Comparison of ENCODE assay signal across 10 mouse cellular contexts in the genomic region with DNA sequence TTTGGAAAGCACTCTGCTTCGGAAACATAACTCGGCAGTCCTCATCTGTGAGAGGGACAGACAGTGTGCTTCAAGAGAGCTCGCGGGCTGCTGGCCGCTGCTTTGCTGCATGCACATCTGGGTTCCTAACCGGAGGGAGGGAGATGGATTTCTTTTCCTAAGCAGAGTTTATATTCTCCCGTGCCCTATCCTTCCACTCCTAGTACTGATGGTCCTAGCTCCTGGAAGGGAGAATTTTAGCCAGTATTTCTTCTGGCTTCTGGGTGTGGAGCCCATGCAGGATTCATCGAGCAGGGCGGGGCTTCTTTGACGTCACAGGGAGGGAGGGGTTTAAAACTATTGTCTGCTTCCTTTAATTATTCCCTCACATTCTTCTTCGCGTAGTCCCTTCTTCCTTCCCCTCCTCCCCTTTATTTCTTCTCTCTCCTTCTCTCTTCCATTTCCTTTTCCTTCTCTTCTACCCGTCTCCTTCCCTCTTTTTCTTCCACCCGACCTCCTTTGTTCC.
DNase-seq lines count a peak whose midpoint lies in the region; ATAC-seq lines count a peak whose summit lies in the region.
"Had no signal": no experiment of that assay in that cellular context is flagged by ENCODE, and none has a peak within 500 bp of the region (broad histone marks: within the 10 kb centered on the region; RNA-seq: fewer than 3 reads in every experiment).

No protein-coding gene starts in this region.

- H3K4me1 ChIP-seq in kidney, embryonic 15.5 days = peaks cover 15% of the 10 kb centered on the region
- no peaks in the 10 kb centered on the region for H3K4me1 ChIP-seq in embryonic facial prominence, embryonic 14.5 days (ENCODE audit: control insufficient read depth, insufficient read depth, low read length)
- H3K4me1 ChIP-seq in intestine, embryonic 14.5 days (replicated peaks; ENCODE audit: control insufficient read depth, insufficient read depth, low read length) = no peaks in the 10 kb centered on the region
- no peaks in the 10 kb centered on the region for H3K4me1 ChIP-seq in neural tube, embryonic 14.5 days (ENCODE audit: control insufficient read depth, insufficient read depth, low read length)

- no peak for DNase-seq in kidney, postnatal 14 days
- peak; percentile 32 for DNase-seq in embryonic facial prominence, embryonic 14.5 days (ENCODE audit: low spot score)
- no peak for DNase-seq in intestine, embryonic 14.5 days (ENCODE audit: low spot score)
- DNase-seq in spleen, postnatal 10 days (ENCODE audit: low spot score in 2 of 2) = no peak
- no peak for DNase-seq in gastrocnemius, postnatal 4 days (ENCODE audit: low spot score in 2 of 2)
- no peak for DNase-seq in kidney, postnatal 10 days
- DNase-seq: kidney, adult 2 months had no signal

- no peaks in the 10 kb centered on the region for H3K27me3 ChIP-seq in kidney, embryonic 15.5 days
- no peaks in the 10 kb centered on the region for H3K27me3 ChIP-seq in embryonic facial prominence, embryonic 14.5 days (replicated peaks; ENCODE audit: control insufficient read depth, insufficient read depth, low read length)
- no peaks in the 10 kb centered on the region for H3K27me3 ChIP-seq in intestine, embryonic 14.5 days (replicated peaks; ENCODE audit: control insufficient read depth, insufficient read depth, low read length)
- H3K27me3 ChIP-seq in neural tube, embryonic 14.5 days (ENCODE audit: control insufficient read depth, insufficient read depth, low read length) = no peaks in the 10 kb centered on the region
- H3K27me3 ChIP-seq: CH12.LX had no signal

- H3K27ac ChIP-seq in kidney, embryonic 15.5 days = no peak overlapping the region
- no peak overlapping the region for H3K27ac ChIP-seq in embryonic facial prominence, embryonic 14.5 days (replicated peaks; ENCODE audit: low read depth, low read length)
- no peak overlapping the region for H3K27ac ChIP-seq in intestine, embryonic 14.5 days (ENCODE audit: low read depth)
- peak overlapping the region; percentile 44; the same call in 1 of the 2 replicates for H3K27ac ChIP-seq in neural tube, embryonic 14.5 days (ENCODE audit: low read depth, low read length)

- WGBS in kidney, embryonic 15.5 days = 36% methylated on average over 14 of the region's 14 CpGs
- 40% methylated on average over 14 of the region's 14 CpGs for whole genome bisulfite sequencing in embryonic facial prominence, embryonic 14.5 days
- WGBS in intestine, embryonic 14.5 days = 28% methylated on average over 14 of the region's 14 CpGs
- 39% methylated on average over 14 of the region's 14 CpGs for WGBS in neural tube, embryonic 14.5 days

- no peaks in the 10 kb centered on the region for H3K9me3 ChIP-seq in kidney, embryonic 15.5 days (replicated peaks)
- H3K9me3 ChIP-seq in embryonic facial prominence, embryonic 14.5 days (ENCODE audit: control insufficient read depth, low read length) = no peaks in the 10 kb centered on the region
- H3K9me3 ChIP-seq in intestine, embryonic 14.5 days (ENCODE audit: control insufficient read depth, low read length) = no peaks in the 10 kb centered on the region
- H3K9me3 ChIP-seq in neural tube, embryonic 14.5 days (ENCODE audit: control insufficient read depth, low read length) = no peaks in the 10 kb centered on the region

- no peak overlapping the region for H3K9ac ChIP-seq in kidney, embryonic 15.5 days
- H3K9ac ChIP-seq in embryonic facial prominence, embryonic 14.5 days (ENCODE audit: low read depth, low read length) = peak overlapping the region; percentile 23; the same call in 1 of the 2 replicates
- H3K9ac ChIP-seq in intestine, embryonic 14.5 days (ENCODE audit: low read length) = peak overlapping the region; percentile 25; the same call in 1 of the 2 replicates
- H3K9ac ChIP-seq in neural tube, embryonic 14.5 days (replicated peaks; ENCODE audit: low read depth, low read length) = peak overlapping the region; percentile 46; the same call in 1 of the 2 replicates

- peak overlapping the region; percentile 20 for H3K4me3 ChIP-seq in kidney, embryonic 15.5 days (replicated peaks)
- H3K4me3 ChIP-seq in embryonic facial prominence, embryonic 14.5 days (ENCODE audit: low read depth, low read length) = peak overlapping the region; percentile 14; the same call in 1 of the 2 replicates
- peak overlapping the region; percentile 21; the same call in 1 of the 2 replicates for H3K4me3 ChIP-seq in intestine, embryonic 14.5 days (ENCODE audit: low read depth, low read length)
- H3K4me3 ChIP-seq in neural tube, embryonic 14.5 days (ENCODE audit: low read depth, low read length) = 0 out of 2 replicates have a peak overlapping the region, but pooled peaks have one; percentile 4

- peak overlapping the region; percentile 51 for H3K4me2 ChIP-seq in kidney, embryonic 15.5 days
- peak overlapping the region; percentile 45 for H3K4me2 ChIP-seq in embryonic facial prominence, embryonic 14.5 days (ENCODE audit: low read depth, low read length)
- peak overlapping the region; percentile 48 for H3K4me2 ChIP-seq in intestine, embryonic 14.5 days (ENCODE audit: low read length)
- peak overlapping the region; percentile 29 for H3K4me2 ChIP-seq in neural tube, embryonic 14.5 days (ENCODE audit: low read depth, low read length)

- peak; percentile 41; the same call in 1 of the 2 replicates for ATAC-seq in kidney, embryonic 15.5 days (replicated peaks; ENCODE audit: low FRiP score)
- no peak for ATAC-seq in embryonic facial prominence, embryonic 14.5 days (ENCODE audit: low read depth)
- ATAC-seq in intestine, embryonic 14.5 days (replicated peaks; ENCODE audit: low FRiP score, low TSS enrichment, low read depth) = no peak
- ATAC-seq in neural tube, embryonic 14.5 days (ENCODE audit: low read depth) = 0 out of 2 replicates have a peak, but pooled peaks have one; percentile 19

- no peaks in the 10 kb centered on the region for H3K36me3 ChIP-seq in kidney, embryonic 15.5 days
- H3K36me3 ChIP-seq in embryonic facial prominence, embryonic 14.5 days (ENCODE audit: control insufficient read depth, insufficient read depth, low read length) = no peaks in the 10 kb centered on the region
- no peaks in the 10 kb centered on the region for H3K36me3 ChIP-seq in intestine, embryonic 14.5 days (ENCODE audit: control insufficient read depth, insufficient read depth, low read length)
- H3K36me3 ChIP-seq in neural tube, embryonic 14.5 days (ENCODE audit: control insufficient read depth, insufficient read depth, low read length) = no peaks in the 10 kb centered on the region

Comparison
In these comparisons a context has a peak if more than half of its experiments do, and no peak if none do; other contexts are left out.
1. ATAC-seq: peak in kidney, embryonic 15.5 days (single experiment) and neural tube, embryonic 14.5 days (single experiment); none in embryonic facial prominence, embryonic 14.5 days (single experiment) and intestine, embryonic 14.5 days (single experiment).
2. Peak in every context shown above with its lines, with median percentiles within 50 percentile points of each other: H3K4me2 ChIP-seq and H3K4me3 ChIP-seq.